Mouse (Mus musculus) liver, embryonic 14.5 days (tissue): Measurements from ENCODE around the gene Sh3pxd2a.

Experiments used
- CTCF ChIP-seq: IDR thresholded peaks from 2 replicates; pipeline ENCODE4 v1.5.1; 2016; ENCODE audit warnings: antibody characterized with exemption, low read depth, control low read depth
- EP300 ChIP-seq: IDR thresholded peaks from 2 replicates; pipeline ENCODE4 v1.6.1; 2016; ENCODE audit warnings: antibody characterized with exemption, low read depth

DNA sequence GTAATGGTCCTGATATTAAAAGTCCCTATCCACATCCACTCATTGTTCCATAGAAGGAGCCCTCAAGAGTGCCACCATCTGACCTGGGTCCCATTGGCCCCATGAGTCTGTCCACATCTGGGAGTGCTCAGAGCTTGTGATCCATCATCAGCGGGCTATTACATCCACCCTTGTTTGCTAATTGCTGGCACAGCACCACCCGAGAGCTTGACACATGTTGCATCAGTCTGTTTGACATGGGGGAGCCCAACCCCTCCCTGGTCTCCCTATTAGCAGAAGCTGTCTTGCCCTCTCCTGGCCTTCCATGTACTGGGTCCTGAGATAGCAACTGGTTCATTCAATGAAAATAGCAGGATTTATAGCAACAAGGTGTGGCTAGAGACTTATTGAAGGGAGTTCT lies 34.0 kb downstream of the Sh3pxd2a start:
- no peak for TF ChIP-seq CTCF
- no peak for TF ChIP-seq EP300
